Mouse (Mus musculus) heart, adult 8-10 months (tissue): ENCODE measurements at regions not wholly inside any gene's neighbourhood (a gene's known extent, or its start where the extent isn't known, plus 50 kb on each side); places are given as distances from the start of the nearest gene placed in this dataset.

Source experiments
- DNase-seq: peaks from one replicate; pipeline ENCODE4 v3.0.0; 2022; ENCODE audit warnings: low spot score

GRCm38 (mm10) chr15:38569011-38569640, 1143.8 kb downstream of the 4930447A16Rik start:
- DNase-seq = no peak

- DNase-seq = no peak
Observed at GRCm38 (mm10) chr15:38570144-38570543, 1144.8 kb downstream of the 4930447A16Rik start.

- no peak for DNase-seq
Observed at GRCm38 (mm10) chr15:38570735-38571134, 1145.4 kb downstream of the 4930447A16Rik start.

GRCm38 (mm10) chr15:38572652-38573051, 1147.3 kb downstream of the 4930447A16Rik start:
- no peak for DNase-seq

- DNase-seq = no peak
Observed at GRCm38 (mm10) chr15:38574447-38574846, 1149.1 kb downstream of the 4930447A16Rik start.

- DNase-seq = no peak
Observed at GRCm38 (mm10) chr15:38575254-38575653, 1149.9 kb downstream of the 4930447A16Rik start.

- DNase-seq = no peak
Observed at GRCm38 (mm10) chr15:38577691-38578090, 1152.3 kb downstream of the 4930447A16Rik start.

GRCm38 (mm10) chr15:38579481-38579880, 1154.1 kb downstream of the 4930447A16Rik start:
- no peak for DNase-seq

- DNase-seq = no peak
Observed at GRCm38 (mm10) chr15:38583500-38583899, 1158.1 kb downstream of the 4930447A16Rik start.

GRCm38 (mm10) chr15:38584425-38584824, 1159.1 kb downstream of the 4930447A16Rik start:
- no peak for DNase-seq

- DNase-seq = no peak
Observed at GRCm38 (mm10) chr15:38585610-38586009, 1160.3 kb downstream of the 4930447A16Rik start.

- DNase-seq = no peak
Observed at GRCm38 (mm10) chr15:38586594-38586993, 1161.2 kb downstream of the 4930447A16Rik start.

GRCm38 (mm10) chr15:38588268-38588667, 1162.9 kb downstream of the 4930447A16Rik start:
- DNase-seq = no peak

- DNase-seq = no peak
Observed at GRCm38 (mm10) chr15:38589010-38589409, 1163.7 kb downstream of the 4930447A16Rik start.

- no peak for DNase-seq
Observed at GRCm38 (mm10) chr15:38589675-38590074, 1164.3 kb downstream of the 4930447A16Rik start.

GRCm38 (mm10) chr15:38594095-38594494, 1168.7 kb downstream of the 4930447A16Rik start:
- DNase-seq = peak; percentile 67

- no peak for DNase-seq
Observed at GRCm38 (mm10) chr15:38594747-38595146, 1169.4 kb downstream of the 4930447A16Rik start.

- no peak for DNase-seq
Observed at GRCm38 (mm10) chr15:38595820-38596219, 1170.5 kb downstream of the 4930447A16Rik start.

- DNase-seq = no peak
Observed at GRCm38 (mm10) chr15:38597458-38597857, 1172.1 kb downstream of the 4930447A16Rik start.

GRCm38 (mm10) chr15:38601436-38601835, 1176.1 kb downstream of the 4930447A16Rik start:
- DNase-seq = peak; percentile 67

- DNase-seq = peak; percentile 46
Observed at GRCm38 (mm10) chr15:38602187-38602870, 1177.0 kb downstream of the 4930447A16Rik start.

- no peak for DNase-seq
Observed at GRCm38 (mm10) chr15:38603918-38604317, 1178.6 kb downstream of the 4930447A16Rik start.

- no peak for DNase-seq
Observed at GRCm38 (mm10) chr15:38607368-38607767, 1182.0 kb downstream of the 4930447A16Rik start.
